Mouse (Mus musculus): Measurements from ENCODE around the gene Hist1h2bp. TPM values are rescaled to one million over a fixed set of nuclear protein-coding genes. Genes with fewer than 3 reads are reported as not detected.
"Not testable (repeated sequence)": the region's sequence is repeated elsewhere in the genome, so short reads cannot be mapped to it uniquely, and the experiment has no call there.

Hist1h2bp gene
- total RNA-seq, 1 experiment from 2014 or later = 17.5 TPM

GRCm38 (mm10) chr13:21781639-21782038 is 5.6 kb upstream of the Hist1h2bp start:
- no peak for ATAC-seq (replicated peaks in 1 of 2; ENCODE audit: insufficient read depth in 1 of 2, low FRiP score in 2 of 2, low TSS enrichment in 1 of 2, low read depth in 1 of 2, poor library complexity in 2 of 2, severe bottlenecking in 2 of 2)

- ATAC-seq (replicated peaks in 1 of 2; ENCODE audit: insufficient read depth in 1 of 2, low FRiP score in 2 of 2, low TSS enrichment in 1 of 2, low read depth in 1 of 2, poor library complexity in 2 of 2, severe bottlenecking in 2 of 2) = not testable (repeated sequence)
Measured at GRCm38 (mm10) chr13:21782361-21783254, 4.7 kb upstream of the Hist1h2bp start.

- ATAC-seq (replicated peaks in 1 of 2; ENCODE audit: insufficient read depth in 1 of 2, low FRiP score in 2 of 2, low TSS enrichment in 1 of 2, low read depth in 1 of 2, poor library complexity in 2 of 2, severe bottlenecking in 2 of 2) = peak; percentile 44 to 52; a peak in 3 of 4 replicates
Measured at GRCm38 (mm10) chr13:21783255-21783617, 4.0 kb upstream of the Hist1h2bp start, which contains the start of gene Hist1h3i. Gene Hist1h3i, minus strand, starts transcription at chr13:21783370.

- ATAC-seq (replicated peaks in 1 of 2; ENCODE audit: insufficient read depth in 1 of 2, low FRiP score in 2 of 2, low TSS enrichment in 1 of 2, low read depth in 1 of 2, poor library complexity in 2 of 2, severe bottlenecking in 2 of 2) = no peak
Measured at GRCm38 (mm10) chr13:21783734-21784161, 3.5 kb upstream of the Hist1h2bp start.

GRCm38 (mm10) chr13:21784311-21784710 is 3.0 kb upstream of the Hist1h2bp start:
- no peak for ATAC-seq (replicated peaks in 1 of 2; ENCODE audit: insufficient read depth in 1 of 2, low FRiP score in 2 of 2, low TSS enrichment in 1 of 2, low read depth in 1 of 2, poor library complexity in 2 of 2, severe bottlenecking in 2 of 2)

- no peak for ATAC-seq (replicated peaks in 1 of 2; ENCODE audit: insufficient read depth in 1 of 2, low FRiP score in 2 of 2, low TSS enrichment in 1 of 2, low read depth in 1 of 2, poor library complexity in 2 of 2, severe bottlenecking in 2 of 2)
Measured at GRCm38 (mm10) chr13:21786189-21786898, 917 bp upstream of the Hist1h2bp start.

GRCm38 (mm10) chr13:21787760-21788593 is 716 bp downstream of the Hist1h2bp start:
- no peak for ATAC-seq (replicated peaks in 1 of 2; ENCODE audit: insufficient read depth in 1 of 2, low FRiP score in 2 of 2, low TSS enrichment in 1 of 2, low read depth in 1 of 2, poor library complexity in 2 of 2, severe bottlenecking in 2 of 2)

- ATAC-seq (replicated peaks in 1 of 2; ENCODE audit: insufficient read depth in 1 of 2, low FRiP score in 2 of 2, low TSS enrichment in 1 of 2, low read depth in 1 of 2, poor library complexity in 2 of 2, severe bottlenecking in 2 of 2) = no peak
Measured at GRCm38 (mm10) chr13:21789925-21790324, 2.7 kb downstream of the Hist1h2bp start.

- ATAC-seq (replicated peaks in 1 of 2; ENCODE audit: insufficient read depth in 1 of 2, low FRiP score in 2 of 2, low TSS enrichment in 1 of 2, low read depth in 1 of 2, poor library complexity in 2 of 2, severe bottlenecking in 2 of 2) = no peak
Measured at GRCm38 (mm10) chr13:21790601-21791283, 3.5 kb downstream of the Hist1h2bp start.

- ATAC-seq (replicated peaks in 1 of 2; ENCODE audit: insufficient read depth in 1 of 2, low FRiP score in 2 of 2, low TSS enrichment in 1 of 2, low read depth in 1 of 2, poor library complexity in 2 of 2, severe bottlenecking in 2 of 2) = no peak
Measured at GRCm38 (mm10) chr13:21795584-21795983, 8.3 kb downstream of the Hist1h2bp start.

GRCm38 (mm10) chr13:21797163-21797562 is 9.9 kb downstream of the Hist1h2bp start:
- peak; percentile 86 to 91 for ATAC-seq (replicated peaks in 1 of 2; ENCODE audit: insufficient read depth in 1 of 2, low FRiP score in 2 of 2, low TSS enrichment in 1 of 2, low read depth in 1 of 2, poor library complexity in 2 of 2, severe bottlenecking in 2 of 2)

GRCm38 (mm10) chr13:21803058-21803457 is 15.8 kb downstream of the Hist1h2bp start:
- ATAC-seq (replicated peaks in 1 of 2; ENCODE audit: insufficient read depth in 1 of 2, low FRiP score in 2 of 2, low TSS enrichment in 1 of 2, low read depth in 1 of 2, poor library complexity in 2 of 2, severe bottlenecking in 2 of 2) = peak; percentile 85 to 95

- peak; percentile 86 to 90 for ATAC-seq (replicated peaks in 1 of 2; ENCODE audit: insufficient read depth in 1 of 2, low FRiP score in 2 of 2, low TSS enrichment in 1 of 2, low read depth in 1 of 2, poor library complexity in 2 of 2, severe bottlenecking in 2 of 2)
Measured at GRCm38 (mm10) chr13:21810073-21810472, 22.8 kb downstream of the Hist1h2bp start, which contains the start of the genes Hist1h2bq and Hist1h2ao. Gene Hist1h2bq, minus strand, starts transcription at chr13:21810197. Gene Hist1h2ao, plus strand, starts transcription at chr13:21810465.

GRCm38 (mm10) chr13:21811074-21811473 is 23.8 kb downstream of the Hist1h2bp start:
- ATAC-seq (replicated peaks in 1 of 2; ENCODE audit: insufficient read depth in 1 of 2, low FRiP score in 2 of 2, low TSS enrichment in 1 of 2, low read depth in 1 of 2, poor library complexity in 2 of 2, severe bottlenecking in 2 of 2) = peak in 1 of 2 experiments; percentile 15; a peak in 2 of 4 replicates

GRCm38 (mm10) chr13:21811539-21811938 is 24.3 kb downstream of the Hist1h2bp start, which contains the start of gene Hist1h4m:
Gene Hist1h4m, plus strand, starts transcription at chr13:21811746.
- peak; percentile 63 to 65 for ATAC-seq (replicated peaks in 1 of 2; ENCODE audit: insufficient read depth in 1 of 2, low FRiP score in 2 of 2, low TSS enrichment in 1 of 2, low read depth in 1 of 2, poor library complexity in 2 of 2, severe bottlenecking in 2 of 2)

- peak; percentile 12 to 22; a peak in 3 of 4 replicates for ATAC-seq (replicated peaks in 1 of 2; ENCODE audit: insufficient read depth in 1 of 2, low FRiP score in 2 of 2, low TSS enrichment in 1 of 2, low read depth in 1 of 2, poor library complexity in 2 of 2, severe bottlenecking in 2 of 2)
Measured at GRCm38 (mm10) chr13:21812092-21812491, 24.8 kb downstream of the Hist1h2bp start.
